Mouse (Mus musculus) gastrocnemius, postnatal 4 days (tissue): Measurements from ENCODE around the gene Fam131c. TPM values are rescaled to one million over a fixed set of nuclear protein-coding genes. Genes with fewer than 3 reads are reported as not detected.

Source experiments
- DNase-seq, 2 experiments: peaks; one replicate each; pipeline ENCODE4 v3.0.0; 2021 to 2022; ENCODE audit warnings: low spot score in 2 of 2, mixed read lengths in 2 of 2
- microRNA-seq: library from miRNA; unstranded; fragments of <30 nt; microRNA quantifications from one replicate; pipeline ENCODE4 v1.2.0, GENCODE M21; 2021
- total RNA-seq, 2 experiments: library from RNA; stranded (reverse); gene quantifications; 2 replicates each; pipeline ENCODE4 v1.2.3; 2021

Gene Fam131c
- total RNA-seq, 2 experiments from 2014 or later: 0.25 TPM; not detected in 1

GRCm38 (mm10) chr4:141432666-141433065, 64.6 kb downstream of the Fam131c start:
- DNase-seq: no peak

- DNase-seq: no peak
These were observed 65.2 kb downstream of the Fam131c start for GRCm38 (mm10) chr4:141433191-141433590.

Small RNA genes lying within 50 kb of the gene (microRNA-seq; reads per million reads assigned to microRNA genes)
- gene Gm25690: not detected

Other genes starting within 250 kb of the Fam131c start
- 100 to 1,000 TPM; 164 to 177 TPM for gene Szrd1, start 228.4 kb upstream of the Fam131c start, total RNA-seq
- 10 to 100 TPM; 15.5 to 16.3 TPM for gene Fbxo42, start 220.3 kb upstream of the Fam131c start, total RNA-seq
- gene Rsg1, start 154.3 kb upstream of the Fam131c start, total RNA-seq: 1 to 10 TPM; 1.1 to 1.3 TPM
- 1 to 10 TPM; 3.0 to 4.7 TPM for gene Arhgef19, start 128.7 kb upstream of the Fam131c start, total RNA-seq
- 1 to 10 TPM; 3.7 to 4.7 TPM for gene Epha2, start 67.0 kb upstream of the Fam131c start, total RNA-seq
- 1 to 10 TPM; 1.6 to 2.6 TPM for gene Clcnka, start 30.5 kb downstream of the Fam131c start, total RNA-seq
- gene Clcnkb, start 47.8 kb downstream of the Fam131c start, total RNA-seq: under 1 TPM; 0.34 to 0.88 TPM
- gene Hspb7, start 52.6 kb downstream of the Fam131c start, total RNA-seq: 100 to 1,000 TPM; 154 to 183 TPM
- gene Srarp, start 67.9 kb downstream of the Fam131c start, total RNA-seq: not detected
- 10 to 100 TPM; 19.9 to 21.2 TPM for gene Zbtb17, start 76.4 kb downstream of the Fam131c start, total RNA-seq
- gene Spen, start 170.4 kb downstream of the Fam131c start, total RNA-seq: 10 to 100 TPM; 32.7 to 32.9 TPM
- 10 to 100 TPM in 1 of 2 experiments, 1 to 10 TPM in 1; 7.4 to 10.6 TPM for gene Fblim1, start 237.9 kb downstream of the Fam131c start, total RNA-seq